Mouse (Mus musculus): Measurements from ENCODE around the gene Hoxa1. TPM values are rescaled to one million over a fixed set of nuclear protein-coding genes. Genes with fewer than 3 reads are reported as not detected.
A peak's percentile ranks its signal among the peaks of the same experiment; 100 is the strongest.

The Hoxa1 gene
- polyA plus RNA-seq, 1 experiment from 2014 or later: 1.8 TPM

- ATAC-seq: peak; percentile 49; the same call in 1 of the 2 replicates
- Histone ChIP-seq H3K36me3 (ENCODE audit: control insufficient read depth, insufficient read depth, low read length) (no peaks in the 10 kb centered on the region), H3K9me3 (ENCODE audit: control insufficient read depth, low read length) (no peaks in the 10 kb centered on the region), H3K4me1 (ENCODE audit: control insufficient read depth, insufficient read depth, low read depth, low read length) (no peaks in the 10 kb centered on the region; the same call in 1 of the 2 replicates), H3K27me3 (replicated peaks; ENCODE audit: control insufficient read depth, insufficient read depth, low read length) (peaks cover 45% of the 10 kb centered on the region), H3K27ac (ENCODE audit: low read depth, low read length) (peak within 1 kb of the TSS; percentile 92), H3K4me3 (ENCODE audit: low read length) (peak within 1 kb of the TSS; percentile 52), H3K4me2 (ENCODE audit: low read length) (peak within 1 kb of the TSS; percentile 67), H3K9ac (ENCODE audit: low read depth, low read length) (peak within 1 kb of the TSS; percentile 72)
- under 1% methylated on average over 70 of the region's 102 CpGs for WGBS
Measured at GRCm38 (mm10) chr6:52190906-52191810, 33.0 kb upstream of the Hoxa1 start, which contains the start of gene Hoxa4. Gene Hoxa4 (minus strand): TSS chr6:52191753.

- WGBS: 3% methylated on average over 23 of the region's 23 CpGs
Measured at GRCm38 (mm10) chr6:52190410-52190809, 32.3 kb upstream of the Hoxa1 start.

GRCm38 (mm10) chr6:52189909-52190308, 31.8 kb upstream of the Hoxa1 start:
- H3K27ac ChIP-seq (ENCODE audit: low read depth, low read length): peak overlapping the region; percentile 92
- WGBS: 14% methylated on average over 8 of the region's 8 CpGs
- H3K4me3 ChIP-seq (ENCODE audit: low read length): peak overlapping the region; percentile 52

More at GRCm38 (mm10) chr6:52190410-52190809, 32.3 kb upstream of the Hoxa1 start:
- Histone ChIP-seq H3K4me3 (ENCODE audit: low read length) (peak overlapping the region; percentile 52), H3K4me1 (ENCODE audit: control insufficient read depth, insufficient read depth, low read depth, low read length) (no peaks in the 10 kb centered on the region; the same call in none of the 2 replicates), H3K9ac (ENCODE audit: low read depth, low read length) (peak overlapping the region; percentile 72), H3K27ac (ENCODE audit: low read depth, low read length) (peak overlapping the region; percentile 92), H3K9me3 (ENCODE audit: control insufficient read depth, low read length) (no peaks in the 10 kb centered on the region), H3K27me3 (replicated peaks; ENCODE audit: control insufficient read depth, insufficient read depth, low read length) (peaks cover 47% of the 10 kb centered on the region), H3K4me2 (ENCODE audit: low read length) (peak overlapping the region; percentile 67), H3K36me3 (ENCODE audit: control insufficient read depth, insufficient read depth, low read length) (no peaks in the 10 kb centered on the region)
- no peak for ATAC-seq

GRCm38 (mm10) chr6:52189172-52189591, 31.1 kb upstream of the Hoxa1 start:
- Histone ChIP-seq H3K9me3 (ENCODE audit: control insufficient read depth, low read length) (no peaks in the 10 kb centered on the region), H3K4me2 (ENCODE audit: low read length) (peak overlapping the region; percentile 67), H3K27me3 (replicated peaks; ENCODE audit: control insufficient read depth, insufficient read depth, low read length) (peaks cover 41% of the 10 kb centered on the region), H3K4me3 (ENCODE audit: low read length) (peak overlapping the region; percentile 18), H3K9ac (ENCODE audit: low read depth, low read length) (peak overlapping the region; percentile 2), H3K4me1 (ENCODE audit: control insufficient read depth, insufficient read depth, low read depth, low read length) (no peaks in the 10 kb centered on the region; the same call in none of the 2 replicates), H3K27ac (ENCODE audit: low read depth, low read length) (peak overlapping the region; percentile 63), H3K36me3 (ENCODE audit: control insufficient read depth, insufficient read depth, low read length) (no peaks in the 10 kb centered on the region)
- 11% methylated on average over 5 of the region's 5 CpGs for WGBS
- ATAC-seq: no peak

More at GRCm38 (mm10) chr6:52189909-52190308, 31.8 kb upstream of the Hoxa1 start:
- Histone ChIP-seq H3K4me1 (ENCODE audit: control insufficient read depth, insufficient read depth, low read depth, low read length) (no peaks in the 10 kb centered on the region; the same call in none of the 2 replicates), H3K9me3 (ENCODE audit: control insufficient read depth, low read length) (no peaks in the 10 kb centered on the region), H3K9ac (ENCODE audit: low read depth, low read length) (peak overlapping the region; percentile 13; the same call in 1 of the 2 replicates), H3K27me3 (replicated peaks; ENCODE audit: control insufficient read depth, insufficient read depth, low read length) (peaks cover 45% of the 10 kb centered on the region), H3K36me3 (ENCODE audit: control insufficient read depth, insufficient read depth, low read length) (no peaks in the 10 kb centered on the region), H3K4me2 (ENCODE audit: low read length) (peak overlapping the region; percentile 67)
- no peak for ATAC-seq

GRCm38 (mm10) chr6:52186500-52186899, 28.4 kb upstream of the Hoxa1 start:
- WGBS: 18% methylated on average over 1 of the region's 1 CpGs
- Histone ChIP-seq H3K36me3 (ENCODE audit: control insufficient read depth, insufficient read depth, low read length) (no peaks in the 10 kb centered on the region), H3K4me3 (ENCODE audit: low read length) (no peak overlapping the region), H3K9ac (ENCODE audit: low read depth, low read length) (no peak overlapping the region), H3K4me2 (ENCODE audit: low read length) (no peak overlapping the region), H3K27ac (ENCODE audit: low read depth, low read length) (no peak overlapping the region), H3K9me3 (ENCODE audit: control insufficient read depth, low read length) (no peaks in the 10 kb centered on the region), H3K27me3 (replicated peaks; ENCODE audit: control insufficient read depth, insufficient read depth, low read length) (peaks cover 44% of the 10 kb centered on the region), H3K4me1 (ENCODE audit: control insufficient read depth, insufficient read depth, low read depth, low read length) (no peaks in the 10 kb centered on the region; the same call in none of the 2 replicates)
- ATAC-seq: no peak

GRCm38 (mm10) chr6:52185834-52186233, 27.7 kb upstream of the Hoxa1 start:
- Histone ChIP-seq H3K9ac (ENCODE audit: low read depth, low read length) (no peak overlapping the region; the same call in 1 of the 2 replicates), H3K27ac (ENCODE audit: low read depth, low read length) (peak overlapping the region; percentile 59), H3K4me3 (ENCODE audit: low read length) (no peak overlapping the region), H3K36me3 (ENCODE audit: control insufficient read depth, insufficient read depth, low read length) (no peaks in the 10 kb centered on the region), H3K9me3 (ENCODE audit: control insufficient read depth, low read length) (no peaks in the 10 kb centered on the region), H3K4me1 (ENCODE audit: control insufficient read depth, insufficient read depth, low read depth, low read length) (no peaks in the 10 kb centered on the region; the same call in 1 of the 2 replicates), H3K4me2 (ENCODE audit: low read length) (peak overlapping the region; percentile 38; the same call in 1 of the 2 replicates), H3K27me3 (replicated peaks; ENCODE audit: control insufficient read depth, insufficient read depth, low read length) (peaks cover 45% of the 10 kb centered on the region)
- no peak for ATAC-seq
- WGBS: 16% methylated on average over 3 of the region's 3 CpGs

GRCm38 (mm10) chr6:52185222-52185621, 27.1 kb upstream of the Hoxa1 start:
- peak overlapping the region; percentile 8 for H3K9ac ChIP-seq (ENCODE audit: low read depth, low read length)

GRCm38 (mm10) chr6:52184668-52185067, 26.6 kb upstream of the Hoxa1 start:
- 5% methylated on average over 6 of the region's 6 CpGs for WGBS
- Histone ChIP-seq H3K9ac (ENCODE audit: low read depth, low read length) (0 out of 2 replicates have a peak overlapping the region, but pooled peaks have one; percentile 3), H3K4me1 (ENCODE audit: control insufficient read depth, insufficient read depth, low read depth, low read length) (no peaks in the 10 kb centered on the region; the same call in 1 of the 2 replicates), H3K4me3 (ENCODE audit: low read length) (peak overlapping the region; percentile 0; the same call in 1 of the 2 replicates), H3K27ac (ENCODE audit: low read depth, low read length) (peak overlapping the region; percentile 75), H3K4me2 (ENCODE audit: low read length) (peak overlapping the region; percentile 38), H3K27me3 (replicated peaks; ENCODE audit: control insufficient read depth, insufficient read depth, low read length) (peaks cover 45% of the 10 kb centered on the region), H3K36me3 (ENCODE audit: control insufficient read depth, insufficient read depth, low read length) (no peaks in the 10 kb centered on the region), H3K9me3 (ENCODE audit: control insufficient read depth, low read length) (no peaks in the 10 kb centered on the region)
- no peak for ATAC-seq

More at GRCm38 (mm10) chr6:52185222-52185621, 27.1 kb upstream of the Hoxa1 start:
- peak overlapping the region; percentile 59 for H3K27ac ChIP-seq (ENCODE audit: low read depth, low read length)
- H3K36me3 ChIP-seq (ENCODE audit: control insufficient read depth, insufficient read depth, low read length): no peaks in the 10 kb centered on the region
- peak overlapping the region; percentile 38 for H3K4me2 ChIP-seq (ENCODE audit: low read length)
- H3K4me1 ChIP-seq (ENCODE audit: control insufficient read depth, insufficient read depth, low read depth, low read length): no peaks in the 10 kb centered on the region; the same call in 1 of the 2 replicates
- no peak for ATAC-seq
- peak overlapping the region; percentile 17 for H3K4me3 ChIP-seq (ENCODE audit: low read length)
- H3K9me3 ChIP-seq (ENCODE audit: control insufficient read depth, low read length): no peaks in the 10 kb centered on the region
- WGBS: 3% methylated on average over 19 of the region's 19 CpGs
- peaks cover 45% of the 10 kb centered on the region for H3K27me3 ChIP-seq (replicated peaks; ENCODE audit: control insufficient read depth, insufficient read depth, low read length)

All from hindbrain, embryonic 16.5 days (tissue).